Mouse (Mus musculus): ENCODE measurements around the gene Ctdsp1.
A peak's percentile ranks its signal among the peaks of the same experiment; 100 is the strongest.
"Not testable (repeated sequence)": the region's sequence is repeated elsewhere in the genome, so short reads cannot be mapped to it uniquely, and the experiment has no call there.

Gene Ctdsp1

GRCm38 (mm10) chr1:74379058-74379504 lies 12.2 kb upstream of the Ctdsp1 start:
- peak; percentile 62 for DNase-seq (ENCODE audit: low read depth)

GRCm38 (mm10) chr1:74380484-74380883 lies 10.8 kb upstream of the Ctdsp1 start:
- DNase-seq (ENCODE audit: low read depth), result no peak

- peak; percentile 78 for DNase-seq (ENCODE audit: low read depth)
Measured at GRCm38 (mm10) chr1:74381588-74382021, 9.7 kb upstream of the Ctdsp1 start.

- no peak for DNase-seq (ENCODE audit: low read depth)
Measured at GRCm38 (mm10) chr1:74383385-74383784, 7.9 kb upstream of the Ctdsp1 start.

- no peak for DNase-seq (ENCODE audit: low read depth)
Measured at GRCm38 (mm10) chr1:74384525-74384924, 6.8 kb upstream of the Ctdsp1 start.

- DNase-seq (ENCODE audit: low read depth), result no peak
Measured at GRCm38 (mm10) chr1:74385064-74385463, 6.2 kb upstream of the Ctdsp1 start.

GRCm38 (mm10) chr1:74385531-74385930 lies 5.8 kb upstream of the Ctdsp1 start:
- DNase-seq (ENCODE audit: low read depth), result no peak

GRCm38 (mm10) chr1:74386363-74386713 lies 5.0 kb upstream of the Ctdsp1 start:
- DNase-seq (ENCODE audit: low read depth), result no peak

GRCm38 (mm10) chr1:74386714-74387385 lies 4.5 kb upstream of the Ctdsp1 start:
- peak; percentile 97 for DNase-seq (ENCODE audit: low read depth)

GRCm38 (mm10) chr1:74387386-74387988 lies 3.8 kb upstream of the Ctdsp1 start:
- DNase-seq (ENCODE audit: low read depth), result no peak

GRCm38 (mm10) chr1:74388398-74388920 lies 2.9 kb upstream of the Ctdsp1 start:
- DNase-seq (ENCODE audit: low read depth), result no peak

GRCm38 (mm10) chr1:74389831-74390286 lies 1.4 kb upstream of the Ctdsp1 start:
- peak; percentile 83 for DNase-seq (ENCODE audit: low read depth)

GRCm38 (mm10) chr1:74390287-74390906 lies 912 bp upstream of the Ctdsp1 start:
- DNase-seq (ENCODE audit: low read depth), result peak; percentile 91

- DNase-seq (ENCODE audit: low read depth), result peak; percentile 72
Measured at GRCm38 (mm10) chr1:74391844-74392441, 634 bp downstream of the Ctdsp1 start.

- no peak for DNase-seq (ENCODE audit: low read depth)
Measured at GRCm38 (mm10) chr1:74392446-74392994, 1.2 kb downstream of the Ctdsp1 start.

- DNase-seq (ENCODE audit: low read depth), result no peak
Measured at GRCm38 (mm10) chr1:74393010-74393409, 1.7 kb downstream of the Ctdsp1 start.

- no peak for DNase-seq (ENCODE audit: low read depth)
Measured at GRCm38 (mm10) chr1:74393697-74394096, 2.4 kb downstream of the Ctdsp1 start.

GRCm38 (mm10) chr1:74394311-74394710 lies 3.0 kb downstream of the Ctdsp1 start:
- DNase-seq (ENCODE audit: low read depth), result no peak

- DNase-seq (ENCODE audit: low read depth), result no peak
Measured at GRCm38 (mm10) chr1:74394858-74395257, 3.5 kb downstream of the Ctdsp1 start.

- DNase-seq (ENCODE audit: low read depth), result no peak
Measured at GRCm38 (mm10) chr1:74395290-74395689, 4.0 kb downstream of the Ctdsp1 start.

GRCm38 (mm10) chr1:74396456-74397222 lies 5.3 kb downstream of the Ctdsp1 start:
- DNase-seq (ENCODE audit: low read depth), result not testable (repeated sequence)

Measured in 416B (cell line).